Mouse (Mus musculus) intestine, embryonic 15.5 days (tissue): ENCODE data around the gene Cib2. TPM values are rescaled to one million over a fixed set of nuclear protein-coding genes. Genes with fewer than 3 reads are reported as not detected.

Experiments used
- ATAC-seq: fragments of 200-750 bp; cut with Nextera tagmentation; 2 replicates; pipeline ENCODE4 v1.8.0; 2017; ENCODE audit warnings: moderate TSS enrichment, moderate library complexity
- H3K27ac ChIP-seq: fragments of 300-500 bp; sonication (generic); 2 replicates; pipeline ENCODE4 v1.5.1; 2015; ENCODE audit warnings: mild to moderate bottlenecking, inconsistent platforms
- H3K27me3 ChIP-seq: fragments of 300-500 bp; sonication (generic); replicated peaks from 2 replicates; pipeline ENCODE4 v1.6.1; 2015; ENCODE audit warnings: inconsistent platforms
- H3K36me3 ChIP-seq: fragments of 300-500 bp; sonication (generic); 2 replicates; pipeline ENCODE4 v1.6.1; 2015; ENCODE audit warnings: inconsistent platforms
- H3K4me1 ChIP-seq: fragments of 300-500 bp; sonication (generic); replicated peaks from 2 replicates; pipeline ENCODE4 v1.6.1; 2015; ENCODE audit warnings: inconsistent platforms
- H3K4me2 ChIP-seq: fragments of 300-500 bp; sonication (generic); replicated peaks from 2 replicates; pipeline ENCODE4 v1.6.1; 2015; ENCODE audit warnings: mild to moderate bottlenecking, inconsistent platforms
- H3K4me3 ChIP-seq: fragments of 300-500 bp; sonication (generic); replicated peaks from 2 replicates; pipeline ENCODE4 v1.5.1; 2015; ENCODE audit warnings: inconsistent platforms
- H3K9ac ChIP-seq: fragments of 300-500 bp; sonication (generic); 2 replicates; pipeline ENCODE4 v1.6.1; 2015; ENCODE audit warnings: inconsistent platforms
- H3K9me3 ChIP-seq: fragments of 300-500 bp; sonication (generic); 2 replicates; pipeline ENCODE4 v1.6.1; 2016; ENCODE audit warnings: inconsistent platforms
- WGBS: fragments of 180-500 bp; shearing (Covaris S2); methylation state at CpG from one replicate; pipeline ENCODE4 v1.1.7; 2015; 5-methylcytosine and 5-hydroxymethylcytosine counted together
- polyA plus RNA-seq: library from polyadenylated mRNA; unstranded; fragments of >200 nt; fragmentation: Nextera tagmentation; extraction: Ambion mirVana; gene quantifications from 2 replicates; pipeline ENCODE4 v1.2.1, GENCODE M21; 2015

Cib2 gene
- polyA plus RNA-seq, 1 experiment from 2014 or later = 9.9 TPM

DNA sequence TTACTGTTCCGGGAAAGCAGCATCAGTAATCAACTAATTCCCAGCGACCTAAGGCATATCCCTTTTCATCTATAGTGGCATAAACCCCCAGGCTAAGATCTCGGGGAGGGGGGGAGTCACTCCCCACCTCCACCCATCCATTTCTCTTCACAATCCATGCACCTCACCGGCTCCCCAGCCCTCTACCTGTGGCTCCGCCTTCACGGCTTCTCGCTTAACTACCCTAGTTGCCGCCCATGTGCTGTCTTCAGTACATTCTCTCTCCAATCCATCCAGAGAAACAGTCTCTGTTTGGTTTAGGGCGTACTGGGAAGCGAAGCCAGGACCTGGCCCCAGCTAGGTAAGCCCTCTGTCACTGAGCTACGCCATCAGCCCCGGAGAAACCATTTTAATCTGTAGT is 57.1 kb downstream of the Cib2 start:
- H3K9me3 ChIP-seq = no peaks in the 10 kb centered on the region
- H3K4me3 ChIP-seq = peak overlapping the region; percentile 20
- H3K27ac ChIP-seq = no peak overlapping the region
- H3K27me3 ChIP-seq = no peaks in the 10 kb centered on the region
- H3K36me3 ChIP-seq = no peaks in the 10 kb centered on the region
- WGBS = 12% methylated on average over 12 of the region's 12 CpGs
- H3K4me2 ChIP-seq = peak overlapping the region; percentile 99
- no peak for ATAC-seq
- no peak overlapping the region for H3K9ac ChIP-seq
- H3K4me1 ChIP-seq = no peaks in the 10 kb centered on the region

DNA sequence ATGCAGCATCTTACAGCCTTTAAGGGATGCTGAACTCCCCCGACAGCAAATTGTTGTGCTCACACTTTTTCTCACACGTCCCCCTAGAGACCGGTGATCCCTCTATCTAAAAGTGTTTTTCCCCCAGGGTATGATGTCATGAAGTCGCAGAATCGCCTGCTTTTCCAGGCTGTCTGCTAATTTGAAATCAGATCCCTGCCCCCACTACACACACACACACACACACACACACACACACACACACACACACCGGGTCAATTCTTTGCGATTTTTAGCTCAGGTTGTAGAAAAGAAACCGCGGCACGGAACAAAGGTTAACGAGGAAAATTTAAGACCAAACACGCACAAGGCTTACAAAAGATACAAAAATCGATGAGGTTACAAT is 57.9 kb downstream of the Cib2 start:
- Histone ChIP-seq H3K27ac (no peak overlapping the region), H3K36me3 (no peaks in the 10 kb centered on the region), H3K4me3 (peak overlapping the region; percentile 70), H3K27me3 (no peaks in the 10 kb centered on the region), H3K9ac (peak overlapping the region; percentile 67; the same call in 1 of the 2 replicates), H3K4me2 (peak overlapping the region; percentile 99), H3K4me1 (no peaks in the 10 kb centered on the region), H3K9me3 (no peaks in the 10 kb centered on the region)
- ATAC-seq = no peak
- 4% methylated on average over 13 of the region's 13 CpGs for WGBS

DNA sequence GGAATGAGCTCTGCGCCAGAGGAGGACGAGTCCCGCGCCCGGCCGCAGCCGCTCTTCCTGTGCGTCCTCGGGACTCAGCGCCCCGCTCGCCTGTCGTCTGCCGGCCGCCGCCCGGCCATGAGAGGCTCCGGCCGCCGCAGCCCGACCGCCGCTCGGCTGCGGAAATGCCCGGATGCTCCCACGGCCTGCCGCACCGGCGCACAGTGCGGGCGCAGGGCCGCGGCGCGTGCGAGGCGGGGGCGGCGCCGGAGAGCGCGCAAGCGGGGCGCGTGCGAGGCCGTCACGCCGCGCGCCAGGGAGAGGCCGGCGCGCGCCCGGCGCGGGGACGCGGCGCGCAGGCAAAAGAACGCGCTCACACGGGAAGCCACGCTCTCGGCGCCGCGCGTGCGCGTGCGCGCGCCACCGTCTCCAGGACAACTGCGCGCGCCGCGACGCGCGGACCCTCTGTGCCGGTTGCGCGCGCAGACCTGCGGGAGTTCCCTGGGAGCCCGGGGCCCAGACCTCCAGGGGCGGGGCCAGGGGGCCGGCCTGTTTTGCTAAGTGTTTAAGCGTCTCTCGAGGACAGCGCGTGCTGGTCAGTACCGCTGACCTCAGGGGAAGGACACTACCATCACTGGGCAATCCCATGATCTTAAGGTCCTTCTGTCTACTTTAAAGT is 58.4 kb downstream of the Cib2 start, which contains the start of gene Dmxl2:
Gene Dmxl2, minus strand, starts transcription at position 174 of the 658 bp plus-strand sequence.
- no peaks in the 10 kb centered on the region for H3K9me3 ChIP-seq
- peak within 1 kb of the TSS; percentile 67 for H3K9ac ChIP-seq
- no peaks in the 10 kb centered on the region for H3K27me3 ChIP-seq
- peak within 1 kb of the TSS; percentile 70 for H3K4me3 ChIP-seq
- H3K36me3 ChIP-seq = no peaks in the 10 kb centered on the region
- peak; percentile 94 for ATAC-seq
- no peaks in the 10 kb centered on the region for H3K4me1 ChIP-seq
- H3K4me2 ChIP-seq = peak within 1 kb of the TSS; percentile 99
- under 1% methylated on average over 92 of the region's 99 CpGs for WGBS
- 0 out of 2 replicates have a peak within 1 kb of the TSS, but pooled peaks have one; percentile 27 for H3K27ac ChIP-seq

DNA sequence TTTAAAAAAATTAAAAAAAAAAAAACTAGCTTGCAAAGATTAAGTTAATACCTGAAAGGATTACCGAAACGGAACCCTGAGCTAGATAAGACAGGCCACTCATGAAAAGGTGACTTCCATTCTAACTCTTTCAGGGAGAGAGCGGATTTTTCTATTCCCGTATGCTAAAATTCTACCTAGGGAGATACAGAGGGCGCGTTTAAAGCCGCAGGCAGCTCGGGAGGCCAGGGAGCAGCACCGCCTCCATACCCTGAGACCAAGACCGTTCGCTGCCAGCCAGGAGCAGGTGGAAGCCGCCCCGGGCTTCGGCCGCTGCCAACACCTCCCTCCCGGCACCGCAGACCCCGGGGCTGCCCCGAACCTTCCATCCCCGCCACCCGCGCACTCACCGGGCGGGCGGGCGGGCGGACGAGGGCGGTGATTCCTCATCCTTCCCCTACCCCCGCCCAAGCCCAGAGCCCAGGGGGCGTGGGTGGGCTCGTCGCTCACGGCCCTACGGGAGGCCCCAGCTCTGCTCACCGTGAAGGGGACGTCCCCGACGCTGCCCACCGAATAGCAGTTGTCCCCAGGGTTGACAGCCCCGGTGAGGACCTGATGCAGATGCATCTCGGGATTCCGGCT is 59.1 kb downstream of the Cib2 start:
- peak; percentile 51 for ATAC-seq
- H3K27ac ChIP-seq = 0 out of 2 replicates have a peak overlapping the region, but pooled peaks have one; percentile 27
- H3K4me2 ChIP-seq = peak overlapping the region; percentile 99
- H3K4me3 ChIP-seq = peak overlapping the region; percentile 70
- no peaks in the 10 kb centered on the region for H3K36me3 ChIP-seq
- H3K9me3 ChIP-seq = no peaks in the 10 kb centered on the region
- H3K4me1 ChIP-seq = no peaks in the 10 kb centered on the region
- under 1% methylated on average over 43 of the region's 43 CpGs for WGBS
- no peaks in the 10 kb centered on the region for H3K27me3 ChIP-seq
- peak overlapping the region; percentile 67 for H3K9ac ChIP-seq

DNA sequence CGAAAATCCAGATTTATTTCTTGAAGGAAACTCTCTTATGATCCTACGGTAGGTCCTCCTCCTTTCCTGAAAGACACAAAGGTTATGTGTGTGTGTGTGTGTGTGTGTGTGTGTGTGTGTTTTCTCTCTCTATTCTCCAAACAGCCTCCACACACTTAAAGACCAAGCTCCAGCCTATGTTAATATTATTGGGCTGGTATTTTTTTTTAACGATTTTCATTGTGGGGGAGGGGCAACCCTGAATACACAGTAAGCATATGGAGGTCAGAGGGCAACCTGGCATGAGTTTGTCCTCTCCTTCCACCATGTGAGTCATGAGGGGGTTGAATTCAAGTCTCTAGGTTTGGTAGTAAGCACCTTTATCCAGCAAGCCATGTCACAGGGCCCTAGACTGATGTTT is 60.2 kb downstream of the Cib2 start:
- Histone ChIP-seq H3K36me3 (no peaks in the 10 kb centered on the region), H3K4me3 (no peak overlapping the region), H3K27ac (no peak overlapping the region), H3K4me1 (no peaks in the 10 kb centered on the region), H3K9me3 (no peaks in the 10 kb centered on the region), H3K4me2 (no peak overlapping the region), H3K9ac (no peak overlapping the region), H3K27me3 (no peaks in the 10 kb centered on the region)
- WGBS = 80% methylated on average over 3 of the region's 3 CpGs
- no peak for ATAC-seq

GRCm38 (mm10) chr9:54499291-54499690 is 60.7 kb downstream of the Cib2 start:
- 87% methylated on average over 6 of the region's 6 CpGs for WGBS

More at GRCm38 (mm10) chr9:54499291-54499690, 60.7 kb downstream of the Cib2 start:
- Histone ChIP-seq H3K9me3 (no peaks in the 10 kb centered on the region), H3K27me3 (no peaks in the 10 kb centered on the region), H3K27ac (no peak overlapping the region), H3K36me3 (no peaks in the 10 kb centered on the region), H3K4me3 (no peak overlapping the region), H3K4me2 (no peak overlapping the region), H3K4me1 (no peaks in the 10 kb centered on the region), H3K9ac (no peak overlapping the region)
- no peak for ATAC-seq

Other genes with a start within 250 kb of the Cib2 start
- 4.1 and 4.4 TPM in 2 replicates for gene Dmxl2, start 58.6 kb downstream of the Cib2 start, polyA plus RNA-seq
- not detected in 2 replicates for gene Sh2d7, start 21.2 kb downstream of the Cib2 start, polyA plus RNA-seq
- gene Idh3a, start 26.1 kb upstream of the Cib2 start, polyA plus RNA-seq = 194 and 206 TPM in 2 replicates
- 0.16 and 0.52 TPM in 2 replicates for gene Acsbg1, start 101.7 kb upstream of the Cib2 start, polyA plus RNA-seq
- 4.1 and 4.3 TPM in 2 replicates for gene Dnaja4, start 138.7 kb upstream of the Cib2 start, polyA plus RNA-seq
- 149 and 152 TPM in 2 replicates for gene Wdr61, start 174.3 kb upstream of the Cib2 start, polyA plus RNA-seq
- gene Crabp1, start 204.5 kb upstream of the Cib2 start, polyA plus RNA-seq = 16.5 and 16.7 TPM in 2 replicates